Comparison of ENCODE assay signal across 9 mouse cellular contexts in the genomic region with DNA sequence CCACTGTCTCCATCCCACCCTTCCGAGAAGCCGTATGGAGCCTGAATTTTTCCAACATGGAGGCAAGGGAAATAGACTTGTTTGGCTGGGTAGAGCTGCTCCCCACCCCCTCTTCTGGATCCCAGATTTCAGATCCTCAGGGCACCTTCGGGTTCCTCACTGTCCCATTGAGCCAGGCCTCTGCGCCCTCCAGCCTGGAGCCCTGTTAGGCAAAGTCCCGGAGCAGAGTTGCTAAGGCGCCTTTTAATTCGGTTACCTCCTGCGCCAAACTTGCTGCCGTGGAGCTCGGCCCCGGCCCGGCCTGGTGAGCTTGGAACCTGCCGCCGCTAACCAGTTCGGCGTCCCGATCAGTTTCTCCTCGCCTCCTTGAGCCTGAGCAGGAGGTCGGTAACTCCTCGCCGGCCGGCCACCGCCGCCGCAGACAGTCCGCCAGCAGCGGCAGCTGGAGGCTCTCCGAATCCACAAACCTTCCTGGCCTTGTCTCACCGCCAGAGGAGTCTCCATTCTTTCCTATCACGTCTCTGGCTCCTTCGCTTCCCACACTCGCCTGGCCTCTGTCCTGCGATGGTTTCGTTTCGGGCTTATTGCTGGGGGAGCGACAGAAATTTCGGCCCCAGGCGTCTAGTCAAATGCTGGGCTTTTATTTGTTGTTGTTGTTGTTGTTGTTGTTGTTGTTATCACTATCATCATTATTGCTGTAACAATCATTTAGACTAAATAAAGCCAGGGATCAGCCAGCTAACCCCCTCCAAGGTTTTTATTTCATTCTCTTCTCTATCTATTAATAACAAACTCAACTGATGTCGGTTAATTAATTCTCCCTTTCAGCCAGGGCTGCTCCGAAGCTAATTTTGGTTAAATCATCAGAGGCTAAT. TPM values are rescaled to one million over a fixed set of nuclear protein-coding genes. Genes with fewer than 3 reads are reported as not detected.
DNase-seq lines count a peak whose midpoint lies in the region; ATAC-seq and TF ChIP-seq lines count a peak whose summit lies in the region.
"Had no signal": no experiment of that assay in that cellular context is flagged by ENCODE, and none has a peak within 500 bp of the region (broad histone marks: within the 10 kb centered on the region; RNA-seq: fewer than 3 reads in every experiment).

No protein-coding gene starts in this region.

- DNase-seq in kidney, postnatal 0 days (ENCODE audit: low spot score), result peak; percentile 90
- DNase-seq in B cell, adult 2 months, result no peak
- DNase-seq in spleen, postnatal 10 days (ENCODE audit: low spot score in 2 of 2), result no peak

- peak; percentile 10; the same call in 1 of the 2 replicates for TF ChIP-seq CTCF in kidney, postnatal 0 days (IDR thresholded peaks at IDR 0.05; ENCODE audit: low read depth)

- H3K27ac ChIP-seq in heart, embryonic 13.5 days (replicated peaks), result peak overlapping the region; percentile 66
- H3K27ac ChIP-seq in kidney, postnatal 0 days, result peak overlapping the region; percentile 95
- H3K27ac ChIP-seq in neural tube, embryonic 13.5 days (replicated peaks), result peak overlapping the region; percentile 100

- peak overlapping the region; percentile 72 for H3K4me3 ChIP-seq in megakaryocyte, embryonic 14.5 days (replicated peaks)
- peak overlapping the region; percentile 51 for H3K4me3 ChIP-seq in heart, embryonic 13.5 days
- peak overlapping the region; percentile 33 for H3K4me3 ChIP-seq in kidney, postnatal 0 days (replicated peaks; ENCODE audit: low read depth, low read length)
- H3K4me3 ChIP-seq in neural tube, embryonic 13.5 days, result peak overlapping the region; percentile 99

- H3K36me3 ChIP-seq in megakaryocyte, embryonic 14.5 days (replicated peaks; ENCODE audit: low read length), result no peaks in the 10 kb centered on the region
- H3K36me3 ChIP-seq in heart, embryonic 13.5 days, result no peaks in the 10 kb centered on the region
- peaks cover 20% of the 10 kb centered on the region for H3K36me3 ChIP-seq in kidney, postnatal 0 days (ENCODE audit: insufficient read depth, low read length)
- peaks cover 42% of the 10 kb centered on the region for H3K36me3 ChIP-seq in neural tube, embryonic 13.5 days

- peak overlapping the region; percentile 76 for H3K9ac ChIP-seq in heart, embryonic 13.5 days
- H3K9ac ChIP-seq in kidney, postnatal 0 days (ENCODE audit: low read depth, low read length), result peak overlapping the region; percentile 73
- peak overlapping the region; percentile 100 for H3K9ac ChIP-seq in neural tube, embryonic 13.5 days

- no peaks in the 10 kb centered on the region; the same call in 1 of the 2 replicates for H3K4me1 ChIP-seq in megakaryocyte, embryonic 14.5 days
- peaks cover 36% of the 10 kb centered on the region for H3K4me1 ChIP-seq in heart, embryonic 13.5 days
- H3K4me1 ChIP-seq in kidney, postnatal 0 days (replicated peaks; ENCODE audit: insufficient read depth, low read length), result peaks cover 72% of the 10 kb centered on the region
- H3K4me1 ChIP-seq in neural tube, embryonic 13.5 days (replicated peaks), result peaks cover 96% of the 10 kb centered on the region

- peak overlapping the region; percentile 66 for H3K4me2 ChIP-seq in heart, embryonic 13.5 days
- peak overlapping the region; percentile 82 for H3K4me2 ChIP-seq in kidney, postnatal 0 days (ENCODE audit: low read length)
- H3K4me2 ChIP-seq in neural tube, embryonic 13.5 days, result peak overlapping the region; percentile 96

- 1% methylated on average over 40 of the region's 40 CpGs for WGBS in heart, embryonic 13.5 days
- WGBS in kidney, postnatal 0 days, result 3% methylated on average over 40 of the region's 40 CpGs
- 2% methylated on average over 40 of the region's 40 CpGs for WGBS in neural tube, embryonic 13.5 days

- peaks cover 4% of the 10 kb centered on the region; the same call in 1 of the 2 replicates for H3K9me3 ChIP-seq in megakaryocyte, embryonic 14.5 days
- H3K9me3 ChIP-seq in heart, embryonic 13.5 days, result no peaks in the 10 kb centered on the region
- H3K9me3 ChIP-seq in kidney, postnatal 0 days (replicated peaks; ENCODE audit: low read length), result no peaks in the 10 kb centered on the region
- H3K9me3 ChIP-seq in neural tube, embryonic 13.5 days, result no peaks in the 10 kb centered on the region

- H3K27me3 ChIP-seq in megakaryocyte, embryonic 14.5 days (replicated peaks), result peaks cover 93% of the 10 kb centered on the region
- peaks cover 100% of the 10 kb centered on the region for H3K27me3 ChIP-seq in heart, embryonic 13.5 days (replicated peaks)
- no peaks in the 10 kb centered on the region for H3K27me3 ChIP-seq in kidney, postnatal 0 days (ENCODE audit: insufficient read depth, low read length)
- H3K27me3 ChIP-seq in neural tube, embryonic 13.5 days, result no peaks in the 10 kb centered on the region
- H3K27me3 ChIP-seq: Patski had no signal

- ATAC-seq in megakaryocyte, adult 5-6 weeks (ENCODE audit: poor library complexity, severe bottlenecking), result no peak
- ATAC-seq in heart, embryonic 13.5 days (ENCODE audit: extremely low read depth, insufficient number of reproducible peaks, low FRiP score, low TSS enrichment), result no peak
- ATAC-seq in kidney, postnatal 0 days (replicated peaks; ENCODE audit: low FRiP score, low read depth), result peak; percentile 3; the same call in 1 of the 2 replicates
- ATAC-seq in neural tube, embryonic 13.5 days (ENCODE audit: low read depth), result no peak
- ATAC-seq in frontal cortex, adult (ENCODE audit: low TSS enrichment), result no peak
- ATAC-seq: Patski had no signal

RNA-seq across cellular contexts. Expression of gene Hoxb2, which starts 8.4 kb away (rescaled TPM):
- polyA plus RNA-seq in megakaryocyte, embryonic 14.5 days (2012; ENCODE audit: insufficient read depth, low replicate concordance), result not detected in 2 replicates
- 0.09 TPM in 1 of 2 replicates, not detected in the other for total RNA-seq in megakaryocyte, adult 5-6 weeks (2015)
- 0.77 TPM in 1 of 2 replicates, not detected in the other for total RNA-seq in megakaryocyte, adult 5-6 weeks (2017)
- 3.6 and 5.9 TPM in 2 replicates for polyA plus RNA-seq in heart, embryonic 13.5 days (2015; fragmentation: Nextera tagmentation; extraction: Ambion mirVana)
- 38.0 and 42.3 TPM in 2 replicates for polyA plus RNA-seq in kidney, postnatal 0 days (2015; fragmentation: Nextera tagmentation; extraction: Ambion mirVana)
- 63.0 and 67.1 TPM in 2 replicates for polyA plus RNA-seq in neural tube, embryonic 13.5 days (2015; fragmentation: Nextera tagmentation; extraction: Ambion mirVana)

RNA-seq across cellular contexts. Expression of gene Hoxb3, which starts 18.8 kb away (rescaled TPM):
- 0.21 and 1.2 TPM in 2 replicates for polyA plus RNA-seq in megakaryocyte, embryonic 14.5 days (2012; ENCODE audit: insufficient read depth, low replicate concordance)
- 0.75 and 1.4 TPM in 2 replicates for total RNA-seq in megakaryocyte, adult 5-6 weeks (2015)
- 0.12 and 0.44 TPM in 2 replicates for total RNA-seq in megakaryocyte, adult 5-6 weeks (2017)
- 0.31 and 1.1 TPM in 2 replicates for polyA plus RNA-seq in heart, embryonic 13.5 days (2015; fragmentation: Nextera tagmentation; extraction: Ambion mirVana)
- 3.9 and 4.2 TPM in 2 replicates for polyA plus RNA-seq in kidney, postnatal 0 days (2015; fragmentation: Nextera tagmentation; extraction: Ambion mirVana)
- polyA plus RNA-seq in neural tube, embryonic 13.5 days (2015; fragmentation: Nextera tagmentation; extraction: Ambion mirVana), result 12.8 and 14.7 TPM in 2 replicates

RNA-seq across cellular contexts. Expression of gene Hoxb1, which starts 23.6 kb away (rescaled TPM):
- polyA plus RNA-seq in megakaryocyte, embryonic 14.5 days (2012; ENCODE audit: insufficient read depth, low replicate concordance), result 0.12 TPM in 1 of 2 replicates, not detected in the other
- total RNA-seq in megakaryocyte, adult 5-6 weeks (2015), result not detected in 2 replicates
- total RNA-seq in megakaryocyte, adult 5-6 weeks (2017), result not detected in 2 replicates
- polyA plus RNA-seq in heart, embryonic 13.5 days (2015; fragmentation: Nextera tagmentation; extraction: Ambion mirVana), result 0.17 and 0.18 TPM in 2 replicates
- 0.13 and 0.37 TPM in 2 replicates for polyA plus RNA-seq in kidney, postnatal 0 days (2015; fragmentation: Nextera tagmentation; extraction: Ambion mirVana)
- polyA plus RNA-seq in neural tube, embryonic 13.5 days (2015; fragmentation: Nextera tagmentation; extraction: Ambion mirVana), result 1.2 and 1.6 TPM in 2 replicates
- polyA plus RNA-seq: Patski had no signal

RNA-seq across cellular contexts. Expression of gene Hoxb4, which starts 23.9 kb away (rescaled TPM):
- polyA plus RNA-seq in megakaryocyte, embryonic 14.5 days (2012; ENCODE audit: insufficient read depth, low replicate concordance), result 1.5 and 4.5 TPM in 2 replicates
- total RNA-seq in megakaryocyte, adult 5-6 weeks (2015), result 2.9 and 3.4 TPM in 2 replicates
- 3.7 and 4.0 TPM in 2 replicates for total RNA-seq in megakaryocyte, adult 5-6 weeks (2017)
- 0.43 and 0.59 TPM in 2 replicates for polyA plus RNA-seq in heart, embryonic 13.5 days (2015; fragmentation: Nextera tagmentation; extraction: Ambion mirVana)
- polyA plus RNA-seq in kidney, postnatal 0 days (2015; fragmentation: Nextera tagmentation; extraction: Ambion mirVana), result 3.6 and 3.8 TPM in 2 replicates
- polyA plus RNA-seq in neural tube, embryonic 13.5 days (2015; fragmentation: Nextera tagmentation; extraction: Ambion mirVana), result 7.5 and 8.7 TPM in 2 replicates

RNA-seq across cellular contexts. Expression of gene Hoxb5, which starts 38.8 kb away (rescaled TPM):
- polyA plus RNA-seq in megakaryocyte, embryonic 14.5 days (2012; ENCODE audit: insufficient read depth, low replicate concordance), result not detected in 2 replicates
- not detected in 2 replicates for total RNA-seq in megakaryocyte, adult 5-6 weeks (2015)
- total RNA-seq in megakaryocyte, adult 5-6 weeks (2017), result not detected in 2 replicates
- 3.8 and 5.5 TPM in 2 replicates for polyA plus RNA-seq in heart, embryonic 13.5 days (2015; fragmentation: Nextera tagmentation; extraction: Ambion mirVana)
- polyA plus RNA-seq in kidney, postnatal 0 days (2015; fragmentation: Nextera tagmentation; extraction: Ambion mirVana), result 10.2 and 12.9 TPM in 2 replicates
- 67.1 and 88.3 TPM in 2 replicates for polyA plus RNA-seq in neural tube, embryonic 13.5 days (2015; fragmentation: Nextera tagmentation; extraction: Ambion mirVana)

Comparison
In these comparisons a context has a peak if more than half of its experiments do, and no peak if none do; other contexts are left out.
1. H3K4me3 ChIP-seq: peak in every context shown above with its lines; median percentile 99 in neural tube, embryonic 13.5 days; 72 in megakaryocyte, embryonic 14.5 days; 51 in heart, embryonic 13.5 days; 33 in kidney, postnatal 0 days.